Mouse (Mus musculus) CH12.LX (cell line): ENCODE measurements at regions not wholly inside any gene's neighbourhood (a gene's known extent, or its start where the extent isn't known, plus 50 kb on each side); places are given as distances from the start of the nearest gene placed in this dataset.

Experiments
- CHD2 ChIP-seq: IDR thresholded peaks from 2 replicates; pipeline ENCODE4 v1.6.1; 2011; ENCODE audit warnings: low read length, improper control_type of control experiment
- HCFC1 ChIP-seq: IDR thresholded peaks from 2 replicates; pipeline ENCODE4 v1.6.1; 2012; ENCODE audit warnings: low read depth, mild to moderate bottlenecking, inconsistent platforms, low read length, improper control_type of control experiment
- JUND ChIP-seq: conservative IDR thresholded peaks from 2 replicates; pipeline ENCODE4 v1.6.1; 2011; ENCODE audit warnings: low read depth, low read length, improper control_type of control experiment
- PAX5 ChIP-seq: IDR thresholded peaks from 2 replicates; pipeline ENCODE4 v1.6.1; 2012; ENCODE audit warnings: low read length, inconsistent platforms, mixed read lengths
- RCOR1 ChIP-seq: conservative IDR thresholded peaks from 2 replicates; pipeline ENCODE4 v1.6.1; 2012; ENCODE audit warnings: low read depth, mild to moderate bottlenecking, inconsistent platforms, low read length, improper control_type of control experiment
- ZMIZ1 ChIP-seq: IDR thresholded peaks from 2 replicates; pipeline ENCODE4 v1.6.1; 2012; ENCODE audit warnings: low read depth, mild to moderate bottlenecking, inconsistent platforms, low read length, improper control_type of control experiment

DNA sequence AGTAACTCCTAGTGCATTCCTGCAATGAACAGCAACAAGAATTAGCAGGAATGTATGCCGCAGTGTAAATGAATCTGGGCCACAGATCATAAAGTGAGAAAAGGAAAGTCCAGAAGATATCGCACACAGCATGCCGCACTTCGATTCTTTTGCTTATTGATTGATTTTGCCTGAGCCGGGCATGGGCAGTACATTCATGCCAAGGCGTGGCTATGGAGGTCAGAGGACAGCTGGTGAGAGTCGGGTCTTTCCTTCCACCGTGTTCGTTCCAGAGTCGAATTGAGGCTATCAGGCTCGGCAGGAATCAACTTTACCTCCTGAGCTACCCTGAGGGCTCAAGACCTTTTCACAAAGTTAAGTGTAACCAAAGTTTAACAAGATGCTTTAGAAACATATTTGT, 372.3 kb upstream of the Jarid2 start:
- TF ChIP-seq PAX5 (no peak), ZMIZ1 (no peak), HCFC1 (no peak), CHD2 (no peak), JUND (no peak), RCOR1 (no peak)
